ENCODE assay signal across 9 mouse cellular contexts in genomic region chr2:19759577-19759976, GRCm38 (mm10).
"Had no signal": no experiment of that assay in that cellular context is flagged by ENCODE, and none has a peak within 500 bp of the region (broad histone marks: within the 10 kb centered on the region; RNA-seq: fewer than 3 reads in every experiment).

No protein-coding gene starts in this region.

- H3K27me3 ChIP-seq: liver, embryonic 15.5 days; neural tube, embryonic 12.5 days had no signal

- H3K36me3 ChIP-seq: limb, embryonic 10.5 days; liver, embryonic 15.5 days; neural tube, embryonic 12.5 days had no signal

- DNase-seq: retina, postnatal 1 day; spleen, adult 18-20 months; thymus, adult 18-20 months had no signal

- ATAC-seq: intestine, postnatal 0 days had no signal

- H3K27ac ChIP-seq: kidney, postnatal 0 days; limb, embryonic 10.5 days; liver, embryonic 15.5 days; neural tube, embryonic 12.5 days had no signal

- H3K9me3 ChIP-seq: limb, embryonic 10.5 days; liver, embryonic 15.5 days had no signal

- H3K4me2 ChIP-seq: liver, embryonic 11.5 days; liver, embryonic 15.5 days; neural tube, embryonic 12.5 days had no signal

- H3K9ac ChIP-seq: liver, embryonic 15.5 days; neural tube, embryonic 12.5 days had no signal

- H3K4me3 ChIP-seq: limb, embryonic 10.5 days; liver, embryonic 15.5 days; neural tube, embryonic 12.5 days had no signal

- H3K4me1 ChIP-seq: limb, embryonic 10.5 days; liver, embryonic 15.5 days; neural tube, embryonic 12.5 days had no signal
